Mouse (Mus musculus): Measurements from ENCODE around the gene Mlxip.
A peak's percentile ranks its signal among the peaks of the same experiment; 100 is the strongest.

Mlxip gene

DNA sequence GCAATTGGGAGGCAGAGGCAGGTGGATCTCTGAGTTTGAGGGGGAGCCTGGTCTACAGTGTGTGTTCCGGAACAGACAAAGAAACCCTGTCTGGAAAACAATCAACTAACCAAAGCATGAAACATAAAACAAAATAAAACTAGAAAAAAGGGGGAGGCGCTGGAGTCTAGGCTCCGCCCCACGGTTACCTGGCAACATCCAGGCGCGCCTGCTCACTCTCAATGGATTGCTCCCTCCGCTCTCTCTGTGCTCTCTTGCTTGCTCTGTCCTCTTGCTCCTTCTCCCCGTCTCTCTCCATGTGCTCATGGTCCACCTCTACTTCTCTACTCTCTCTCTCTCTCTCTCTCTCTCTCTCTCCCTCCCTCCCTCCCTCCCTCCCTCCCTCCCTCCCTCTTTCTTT lies 11.9 kb upstream of the Mlxip start:
- DNase-seq: no peak

DNA sequence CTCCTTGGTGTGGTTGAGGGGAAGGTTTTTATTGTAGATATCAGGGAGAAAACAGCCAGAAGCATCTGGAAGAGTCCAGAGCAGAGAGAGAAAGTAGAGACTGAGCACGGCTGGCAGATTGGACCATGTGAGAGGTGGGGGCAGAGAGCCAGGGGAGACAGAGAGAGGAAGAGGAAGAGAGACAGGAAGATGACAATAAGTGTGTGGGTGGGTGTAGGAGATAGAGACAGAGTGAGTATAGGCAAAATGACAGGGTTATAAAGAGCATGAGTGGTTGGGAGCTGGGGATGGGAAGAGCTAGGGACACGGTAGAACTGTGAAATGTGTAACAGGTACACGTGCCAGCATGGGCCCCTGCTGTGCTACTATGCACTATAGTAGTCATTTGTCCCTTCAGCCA lies 6.1 kb upstream of the Mlxip start:
- DNase-seq: no peak

DNA sequence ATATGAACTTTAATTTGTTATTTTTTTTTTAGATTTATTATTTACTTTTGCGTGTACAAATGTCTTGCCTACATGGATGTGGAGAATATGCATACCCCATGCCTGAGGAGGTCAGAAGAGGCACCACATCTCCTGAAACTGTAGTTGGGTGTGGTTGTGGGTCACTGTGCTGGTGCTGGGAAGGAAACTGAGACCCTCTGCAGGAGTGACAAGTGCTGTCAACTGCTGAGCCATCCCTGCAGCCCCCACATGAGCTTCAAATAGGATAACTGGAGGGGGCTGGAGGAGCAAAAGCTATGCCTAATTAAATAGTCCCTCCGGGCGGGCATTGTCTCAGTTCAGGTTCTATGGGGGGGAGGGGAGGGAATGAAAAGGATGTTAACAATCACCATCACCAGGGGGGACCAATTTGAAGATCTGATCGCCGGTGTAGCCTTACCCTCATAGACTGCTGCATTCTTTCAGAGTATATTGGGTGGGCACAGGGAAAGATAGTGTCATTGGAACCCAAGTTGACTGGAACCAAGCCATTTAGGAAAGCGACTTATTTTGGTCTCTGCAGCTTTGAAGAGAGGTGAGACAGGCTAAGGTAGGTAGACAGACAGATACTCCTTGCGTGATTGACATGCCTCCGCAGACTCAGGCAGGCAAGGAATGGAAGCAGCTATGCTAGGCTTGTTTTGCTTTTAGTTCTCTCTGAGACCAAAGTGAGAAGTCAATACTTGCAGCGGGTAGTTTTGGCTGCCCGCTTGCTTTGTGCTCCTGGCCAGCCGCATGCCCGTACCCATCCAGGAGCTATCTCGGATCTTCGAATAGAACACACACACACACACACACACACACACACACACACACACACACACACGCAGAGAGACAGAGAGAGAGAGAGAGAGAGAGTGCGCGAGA lies 3.8 kb upstream of the Mlxip start:
- no peak for DNase-seq

DNA sequence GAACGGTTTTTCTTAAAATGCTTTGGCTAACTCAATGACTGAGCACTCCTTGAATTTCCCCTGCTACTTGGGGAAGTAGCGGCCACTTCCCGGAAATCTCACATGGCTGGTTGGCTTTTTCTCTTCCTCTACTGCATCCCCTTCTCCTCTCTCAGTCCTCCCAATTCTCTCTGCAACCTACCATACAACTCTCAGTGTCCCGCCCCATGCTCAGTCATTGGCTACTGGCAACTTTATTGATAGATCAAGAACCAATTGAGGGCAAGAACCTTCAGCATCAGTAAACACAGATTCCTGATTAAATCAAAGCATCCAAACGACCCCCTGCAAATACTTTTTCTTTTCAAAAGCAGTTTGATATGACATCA lies 3.2 kb upstream of the Mlxip start:
- no peak for DNase-seq

DNA sequence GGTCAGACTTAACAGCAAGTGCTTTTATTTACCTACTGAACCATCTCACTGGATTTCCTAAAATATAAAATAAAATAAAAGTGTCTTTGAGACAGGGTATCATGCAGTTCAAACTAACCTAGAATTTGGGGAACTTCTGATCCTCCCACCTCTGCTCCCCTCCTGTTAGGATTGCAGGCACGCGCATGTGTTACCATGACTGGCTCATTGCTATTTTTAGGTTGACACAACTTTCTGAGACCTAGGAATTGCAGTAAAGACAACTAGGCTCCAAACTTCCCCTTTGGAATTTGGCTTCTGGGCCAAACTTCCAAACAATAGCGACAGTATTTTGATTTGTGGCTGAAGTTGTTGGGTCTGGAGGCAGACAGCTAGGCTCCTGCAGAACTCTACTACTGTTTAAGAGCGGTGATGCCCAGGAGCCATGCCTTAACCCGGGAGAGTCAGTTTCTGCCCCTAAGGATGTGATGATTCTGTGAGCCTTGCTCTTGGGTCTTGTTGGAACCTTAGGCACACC lies 754 bp upstream of the Mlxip start:
- DNase-seq: no peak

DNA sequence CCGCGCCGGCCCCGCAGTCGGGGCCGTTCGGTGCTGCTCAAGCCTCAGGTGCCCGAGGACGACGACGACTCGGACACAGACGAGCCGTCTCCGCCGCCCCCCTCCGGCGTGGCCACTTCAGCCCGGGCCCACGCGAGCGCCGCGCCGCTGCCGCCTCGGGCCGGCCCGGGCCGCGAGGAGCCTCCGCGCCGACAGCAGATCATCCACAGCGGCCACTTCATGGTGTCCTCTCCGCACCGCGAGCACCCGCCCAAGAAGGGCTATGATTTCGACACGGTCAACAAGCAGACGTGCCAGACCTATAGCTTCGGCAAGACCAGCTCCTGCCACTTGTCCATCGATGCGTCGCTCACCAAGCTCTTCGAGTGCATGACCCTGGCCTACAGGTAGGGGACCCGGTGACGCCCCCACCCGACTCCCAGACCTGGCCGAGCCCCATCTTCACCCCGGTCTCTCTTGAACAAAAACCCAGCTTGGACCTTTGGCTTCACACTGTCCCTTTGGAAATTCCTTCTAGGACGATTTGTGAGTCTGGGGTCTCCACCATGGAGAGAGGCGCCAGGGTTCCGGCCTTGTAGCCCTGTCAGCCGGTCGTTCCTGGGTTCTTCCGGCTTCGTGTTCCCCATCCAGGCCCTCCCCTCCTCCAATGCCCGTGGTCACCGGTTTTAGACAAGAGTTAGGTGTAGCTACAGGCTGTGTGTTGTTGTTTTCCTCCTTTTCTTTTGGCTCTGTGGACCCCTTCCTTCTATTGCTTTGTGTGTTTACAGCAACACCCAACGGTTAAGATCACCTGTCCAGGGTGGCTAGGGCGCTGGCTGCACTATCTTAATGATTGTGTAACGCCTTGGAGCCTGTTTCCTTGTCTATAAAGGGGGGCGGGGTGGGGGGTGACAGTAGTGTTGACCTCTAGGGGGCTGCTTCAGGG lies 621 bp downstream of the Mlxip start:
- peak in 1 of 2 experiments; percentile 53 for DNase-seq

DNA sequence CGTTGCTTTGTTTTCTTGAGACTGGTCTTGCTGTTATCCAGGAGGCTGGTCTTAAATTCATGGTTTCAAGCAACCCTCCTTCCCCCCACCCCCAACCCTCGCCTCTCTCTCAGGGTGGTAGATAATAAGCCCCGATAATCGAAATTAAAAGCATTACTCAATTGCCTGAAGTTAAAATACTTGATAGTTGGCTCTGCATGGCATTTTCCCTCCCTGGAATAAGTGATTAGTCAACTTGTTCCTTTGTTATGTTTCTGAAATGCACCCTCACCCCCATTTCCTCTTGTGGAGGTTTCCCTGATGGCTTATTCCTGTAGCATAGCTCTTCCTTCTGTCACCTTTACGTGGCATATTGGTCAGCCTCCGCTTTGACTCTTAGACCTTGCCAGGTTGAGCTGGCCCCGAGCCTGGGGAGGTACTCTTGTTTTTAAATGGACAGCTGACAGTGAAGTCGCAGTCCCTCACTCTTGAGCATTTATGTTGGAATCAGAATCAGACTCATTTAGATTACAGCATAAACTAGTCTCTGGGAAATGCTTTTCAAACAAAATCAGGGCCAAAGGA lies 2.4 kb downstream of the Mlxip start:
- no peak for DNase-seq

GRCm38 (mm10) chr5:123397786-123398185 lies 3.2 kb downstream of the Mlxip start:
- DNase-seq: peak in 1 of 2 experiments; percentile 75

DNA sequence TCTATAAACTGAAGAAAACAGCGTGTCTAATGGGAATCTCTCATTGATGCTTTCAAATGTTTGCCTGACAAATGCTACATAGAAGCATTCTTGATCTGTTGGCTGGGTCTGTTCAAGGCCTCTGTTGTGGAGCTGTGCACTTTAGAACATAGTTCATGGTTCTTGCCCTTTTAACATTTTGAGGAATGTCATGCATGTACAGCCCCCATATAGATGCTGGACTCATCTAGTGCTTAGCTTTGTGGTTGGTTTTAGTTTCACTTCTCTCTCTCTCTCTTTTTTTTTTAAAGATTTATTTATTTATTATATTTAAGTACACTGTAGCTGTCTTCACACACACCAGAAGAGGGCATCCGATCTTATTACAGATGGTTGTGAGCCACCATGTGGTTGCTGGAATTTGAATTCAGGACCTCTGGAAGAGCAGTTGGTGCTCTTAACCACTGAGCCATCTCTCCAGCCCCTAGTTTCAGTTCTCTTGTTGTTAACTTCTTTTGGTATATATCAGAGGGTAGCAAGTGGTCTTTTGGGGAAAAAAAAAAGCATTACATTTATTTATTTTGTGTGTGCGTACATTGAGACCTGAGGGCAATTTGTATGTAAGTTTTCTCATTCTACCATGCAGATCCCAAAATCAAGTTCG lies 4.4 kb downstream of the Mlxip start:
- no peak for DNase-seq

DNA sequence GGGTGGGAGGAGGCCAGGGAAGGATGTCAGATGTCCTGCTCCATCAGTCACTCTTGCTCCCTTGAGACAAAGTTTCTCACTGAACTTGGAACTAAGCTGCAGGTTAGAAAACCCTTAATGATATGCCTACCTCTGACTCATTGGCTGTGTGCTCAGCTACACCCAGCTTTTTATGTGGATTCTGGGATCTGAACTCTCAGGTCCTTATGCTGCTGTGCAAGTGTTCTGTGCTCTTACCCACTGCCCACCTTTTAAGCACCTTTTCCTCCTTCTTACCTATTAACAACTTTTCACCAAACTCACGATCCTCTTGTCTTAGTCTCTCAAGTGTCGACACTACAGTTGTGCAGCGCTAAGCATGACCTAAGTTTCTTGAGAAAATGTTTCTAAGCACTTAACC lies 9.9 kb downstream of the Mlxip start:
- no peak for DNase-seq

DNA sequence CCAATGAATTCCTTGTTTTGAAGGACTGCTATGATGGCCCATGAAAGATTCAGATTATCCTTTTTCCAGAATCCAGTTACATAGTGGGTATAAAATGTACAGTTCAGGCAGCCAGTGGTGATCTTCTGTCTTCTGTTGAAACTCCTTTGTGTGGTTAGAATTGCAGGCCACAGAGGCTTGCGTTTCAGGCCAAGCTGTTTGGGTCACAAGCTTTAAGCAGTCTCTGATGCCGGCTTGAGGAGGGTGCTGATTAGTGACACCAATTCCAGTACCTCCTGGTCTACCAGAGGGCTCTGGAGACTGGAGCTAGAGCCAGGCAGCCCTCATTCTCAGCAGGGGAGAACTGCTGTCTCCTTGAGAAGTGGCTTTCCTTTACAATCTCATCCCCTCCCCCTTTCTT lies 12.4 kb downstream of the Mlxip start:
- no peak for DNase-seq

DNA sequence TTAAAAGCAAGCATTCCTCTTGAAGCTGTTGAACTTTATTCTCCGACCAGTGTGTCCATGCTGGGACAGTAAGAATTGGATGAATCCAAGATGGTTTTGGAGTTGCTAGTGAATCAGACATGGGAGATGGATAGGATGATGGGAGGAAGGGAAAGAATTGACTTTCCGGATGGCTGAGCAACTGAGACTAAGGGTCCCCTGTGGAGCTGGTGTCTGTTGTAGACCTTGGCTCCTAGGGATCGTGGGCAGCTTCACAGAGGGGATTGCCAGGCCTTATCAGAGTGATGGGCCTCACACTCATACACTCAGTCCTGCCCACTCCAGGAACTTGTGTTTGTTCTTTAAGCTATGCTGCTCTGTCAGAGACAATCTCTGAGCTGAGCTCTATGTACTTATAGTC lies 13.6 kb downstream of the Mlxip start:
- DNase-seq: no peak

DNA sequence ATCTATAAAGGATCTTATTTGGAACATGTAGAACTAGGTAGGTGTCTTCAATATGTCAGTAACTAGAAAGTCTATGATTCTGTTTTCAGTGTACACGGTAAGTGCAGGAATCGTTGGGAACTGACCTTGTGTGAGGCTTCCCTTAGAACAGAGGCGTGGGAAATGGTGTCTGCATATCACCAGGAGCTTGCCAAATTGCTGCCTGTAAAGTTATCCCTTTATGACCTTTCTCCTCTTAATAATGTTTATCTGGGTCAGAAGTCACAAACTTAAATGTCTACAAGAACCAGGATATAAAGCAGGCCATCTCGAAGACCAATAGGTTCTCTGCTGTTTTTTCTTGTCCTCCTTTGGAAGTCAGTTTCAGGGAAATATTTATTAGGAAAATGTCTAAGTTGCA lies 17.6 kb downstream of the Mlxip start:
- DNase-seq: no peak

DNA sequence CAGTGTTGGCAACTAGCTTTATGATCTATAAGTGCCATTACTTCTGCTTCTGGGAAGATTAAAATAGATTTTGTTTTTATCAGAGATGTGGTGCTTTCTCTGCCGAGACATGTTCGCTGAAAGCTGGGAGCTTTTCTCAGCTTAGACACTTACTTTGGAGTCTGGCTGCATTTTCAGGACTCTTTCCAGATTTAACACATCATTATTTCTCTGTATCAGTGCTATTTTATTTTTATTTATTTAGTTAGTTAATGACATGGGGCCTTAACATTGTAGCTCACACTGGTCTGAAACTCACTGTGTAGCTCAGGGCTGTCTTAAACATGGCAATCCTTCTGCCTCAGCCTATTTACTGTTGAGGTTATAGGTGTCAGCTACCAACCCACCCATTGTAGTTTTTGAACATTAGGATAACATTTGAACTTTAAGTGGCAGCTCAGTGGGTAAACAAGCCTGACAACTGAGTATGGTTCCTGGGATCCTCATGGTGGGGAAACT lies 19.3 kb downstream of the Mlxip start:
- no peak for DNase-seq

DNA sequence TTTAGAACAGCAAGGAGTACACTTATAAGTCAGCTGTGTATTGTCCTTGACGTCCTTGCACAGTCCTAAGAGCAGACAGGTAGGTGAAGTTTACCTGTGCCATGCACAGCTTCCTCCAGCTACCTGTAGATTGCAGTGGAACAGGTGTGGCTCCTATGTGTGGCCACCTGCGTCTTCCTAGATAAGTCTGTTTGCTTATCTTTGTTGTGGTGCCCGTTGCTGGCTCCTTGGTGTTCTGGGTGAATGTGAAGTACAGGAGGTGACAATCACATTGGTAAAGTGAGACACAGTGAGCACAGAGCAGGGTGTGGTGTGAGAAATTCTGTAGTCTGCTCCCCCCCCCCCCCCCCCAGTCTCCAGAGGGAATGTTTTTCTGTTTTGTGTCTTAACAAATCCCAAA lies 21.6 kb downstream of the Mlxip start:
- no peak for DNase-seq

DNA sequence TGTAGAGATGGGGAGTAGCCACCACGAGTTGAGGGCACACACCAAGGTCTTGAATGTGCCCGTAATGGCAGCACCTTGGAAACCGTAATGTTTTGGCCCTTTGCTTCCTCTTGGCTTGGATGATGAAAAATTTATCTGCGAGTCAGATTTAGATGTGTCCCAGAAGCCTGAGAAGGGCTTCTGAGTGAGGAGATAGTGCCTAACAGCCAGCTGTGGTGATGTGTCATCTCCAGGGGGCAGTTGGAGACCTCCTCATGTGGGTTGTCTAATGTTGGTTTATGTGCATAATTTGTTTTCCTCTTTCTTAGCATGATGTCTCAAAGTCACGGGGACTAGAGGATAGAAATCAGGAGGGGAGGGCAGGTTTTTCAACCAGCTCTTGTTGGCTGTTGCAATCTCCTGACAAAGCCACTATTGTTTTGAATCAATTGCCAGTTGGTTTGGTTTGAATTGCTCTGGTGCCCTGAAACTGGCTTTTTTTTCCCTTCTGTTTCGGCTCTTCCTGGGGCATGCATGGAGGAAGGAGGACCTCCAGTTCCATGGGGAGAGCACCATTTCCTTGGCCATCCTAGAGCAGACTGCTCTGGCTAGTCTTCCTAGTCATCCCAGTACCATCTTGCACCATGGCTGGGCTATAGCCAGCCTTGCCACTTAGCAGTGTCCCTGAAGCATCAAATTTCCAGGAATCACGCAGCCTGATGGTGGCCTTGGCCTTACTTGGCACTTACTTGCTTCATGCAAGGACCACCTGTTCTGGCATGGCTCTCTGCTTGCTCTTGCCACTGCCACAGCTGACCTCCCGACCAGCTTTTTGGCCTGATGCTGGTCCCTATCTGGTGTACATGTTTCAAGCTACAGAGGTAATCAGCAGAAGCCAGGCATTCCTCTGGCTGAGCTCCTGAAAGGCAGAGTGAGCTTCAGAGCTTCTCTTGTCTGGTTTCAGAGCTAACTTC lies 22.2 kb downstream of the Mlxip start:
- no peak for DNase-seq

DNA sequence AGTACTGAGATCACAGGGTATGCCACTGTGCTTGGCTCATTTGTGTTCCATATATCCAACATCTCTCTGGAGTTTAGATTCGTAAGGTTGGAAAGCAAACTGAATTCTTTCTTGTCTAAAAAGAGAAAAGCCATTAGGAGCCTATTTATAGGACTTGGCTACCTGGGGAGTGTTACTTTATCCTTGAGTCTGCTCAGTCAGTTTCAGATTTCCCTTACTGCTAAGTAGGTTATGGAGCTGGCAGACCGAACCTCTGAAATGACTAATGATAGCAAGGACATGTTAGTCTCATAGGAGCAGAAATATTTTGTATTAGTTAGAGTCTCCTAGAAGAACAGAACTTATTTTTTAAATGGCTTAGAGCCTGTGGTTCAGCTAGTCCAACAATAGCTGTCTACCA lies 29.3 kb downstream of the Mlxip start:
- no peak for DNase-seq

DNA sequence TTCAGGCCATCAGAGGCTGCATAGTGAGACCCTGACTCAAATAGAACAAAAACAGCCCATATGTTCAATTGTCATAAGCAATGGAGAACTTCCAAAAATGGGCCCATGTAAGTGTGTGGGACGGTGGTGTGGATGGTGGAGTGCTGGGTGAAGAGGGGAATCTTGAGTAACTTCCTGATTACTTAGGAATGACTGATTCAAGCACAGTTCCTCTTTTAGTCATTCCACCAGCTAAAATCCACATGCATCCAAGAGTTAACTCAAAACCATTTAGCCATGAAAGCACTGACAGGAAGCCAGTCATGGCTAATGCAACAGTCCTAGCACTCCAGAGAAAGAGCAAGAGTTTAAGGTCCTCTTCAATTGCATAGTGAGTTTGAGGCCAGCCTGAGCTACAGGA lies 33.0 kb downstream of the Mlxip start:
- DNase-seq: no peak

- DNase-seq: peak; percentile 78 to 81
Measured at GRCm38 (mm10) chr5:123431524-123432304, 37.1 kb downstream of the Mlxip start.

DNA sequence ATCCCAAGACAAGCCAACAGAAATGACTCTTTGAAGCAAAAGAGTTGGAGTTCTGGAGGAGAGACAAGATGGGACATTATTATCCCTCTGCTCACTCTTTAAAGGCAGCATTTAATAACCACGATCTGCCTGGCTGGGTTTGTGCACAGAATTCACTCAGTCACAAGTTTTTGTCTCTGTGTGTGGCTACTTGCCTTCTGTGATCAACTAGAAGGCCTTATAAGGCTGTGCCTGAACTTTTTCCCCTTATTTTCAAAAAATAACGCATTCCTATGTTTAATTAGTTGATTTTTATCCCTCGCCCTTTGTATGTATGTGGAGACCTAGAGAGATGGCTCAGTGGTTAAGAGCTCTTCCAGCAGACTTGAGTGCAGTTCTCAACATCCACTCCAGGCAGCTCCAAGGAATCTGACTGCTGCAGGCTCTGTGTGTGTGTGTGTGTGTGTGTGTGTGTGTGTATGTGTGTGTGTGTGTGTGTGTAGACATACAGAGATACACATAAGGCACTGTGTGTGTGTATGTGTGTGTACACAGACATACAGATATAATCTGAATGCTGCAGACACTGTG lies 37.8 kb downstream of the Mlxip start:
- no peak for DNase-seq

Data from kidney, postnatal 25 days (tissue).